Mouse (Mus musculus) forebrain, embryonic 15.5 days (tissue): ENCODE results near the gene Sox5. TPM values are rescaled to one million over a fixed set of nuclear protein-coding genes. Genes with fewer than 3 reads are reported as not detected.
"Not testable (repeated sequence)": the region's sequence is repeated elsewhere in the genome, so short reads cannot be mapped to it uniquely, and the experiment has no call there.

ENCODE experiments used
- ATAC-seq: fragments of 200-750 bp; cut with Nextera tagmentation; replicated peaks from 2 replicates; pipeline ENCODE4 v1.8.0; 2017; ENCODE audit warnings: mild to moderate bottlenecking, moderate TSS enrichment, moderate library complexity
- H3K27ac ChIP-seq: fragments of 300-500 bp; sonication (generic); replicated peaks from 2 replicates; pipeline ENCODE4 v1.5.1; 2015; ENCODE audit warnings: mild to moderate bottlenecking, inconsistent platforms
- H3K27me3 ChIP-seq: fragments of 300-500 bp; sonication (generic); 2 replicates; pipeline ENCODE4 v1.6.1; 2015; ENCODE audit warnings: inconsistent platforms
- H3K36me3 ChIP-seq: fragments of 300-500 bp; sonication (generic); 2 replicates; pipeline ENCODE4 v1.6.1; 2015; ENCODE audit warnings: mild to moderate bottlenecking, inconsistent platforms
- H3K4me1 ChIP-seq: fragments of 300-500 bp; sonication (generic); 2 replicates; pipeline ENCODE4 v1.6.1; 2015; ENCODE audit warnings: inconsistent platforms
- H3K4me2 ChIP-seq: fragments of 300-500 bp; sonication (generic); replicated peaks from 2 replicates; pipeline ENCODE4 v1.6.1; 2015; ENCODE audit warnings: mild to moderate bottlenecking, inconsistent platforms
- H3K4me3 ChIP-seq: fragments of 300-500 bp; sonication (generic); 2 replicates; pipeline ENCODE4 v1.5.1; 2015; ENCODE audit warnings: mild to moderate bottlenecking, inconsistent platforms
- H3K9ac ChIP-seq: fragments of 300-500 bp; sonication (generic); replicated peaks from 2 replicates; pipeline ENCODE4 v1.6.1; 2015; ENCODE audit warnings: mild to moderate bottlenecking, inconsistent platforms
- H3K9me3 ChIP-seq: fragments of 300-500 bp; sonication (generic); 2 replicates; pipeline ENCODE4 v1.6.1; 2016; ENCODE audit warnings: inconsistent platforms
- WGBS: fragments of 180-500 bp; shearing (Covaris S2); methylation state at CpG from one replicate; pipeline ENCODE4 v1.1.7; 2015; ENCODE audit warnings: mixed read lengths; 5-methylcytosine and 5-hydroxymethylcytosine counted together
- polyA plus RNA-seq: library from polyadenylated mRNA; unstranded; fragments of >200 nt; fragmentation: Nextera tagmentation; extraction: Ambion mirVana; gene quantifications from 2 replicates; pipeline ENCODE4 v1.2.1, GENCODE M21; 2015

Sox5 gene
- polyA plus RNA-seq, 1 experiment from 2014 or later: 239 TPM

- Histone ChIP-seq H3K9ac (peak overlapping the region; percentile 32), H3K9me3 (no peaks in the 10 kb centered on the region), H3K4me2 (peak overlapping the region; percentile 15), H3K27ac (peak overlapping the region; percentile 91; the same call in 1 of the 2 replicates), H3K36me3 (no peaks in the 10 kb centered on the region), H3K27me3 (no peaks in the 10 kb centered on the region), H3K4me3 (peak overlapping the region; percentile 55), H3K4me1 (peaks cover 61% of the 10 kb centered on the region)
- ATAC-seq: no peak
- 75% methylated on average over 5 of the region's 5 CpGs for WGBS
These were observed 580.3 kb downstream of the Sox5 start for GRCm38 (mm10) chr6:144201402-144202040.

GRCm38 (mm10) chr6:144197209-144198119 is 584.3 kb downstream of the Sox5 start:
- Histone ChIP-seq H3K36me3 (no peaks in the 10 kb centered on the region), H3K9me3 (no peaks in the 10 kb centered on the region), H3K27ac (peak overlapping the region; percentile 46), H3K9ac (peak overlapping the region; percentile 2; the same call in 1 of the 2 replicates), H3K4me1 (peaks cover 36% of the 10 kb centered on the region), H3K27me3 (no peaks in the 10 kb centered on the region), H3K4me2 (peak overlapping the region; percentile 23), H3K4me3 (peak overlapping the region; percentile 3; the same call in 1 of the 2 replicates)
- 39% methylated on average over 16 of the region's 16 CpGs for WGBS
- ATAC-seq: peak; percentile 51; the same call in 1 of the 2 replicates

- Histone ChIP-seq H3K36me3 (peaks cover 6% of the 10 kb centered on the region), H3K27me3 (no peaks in the 10 kb centered on the region), H3K9me3 (peaks cover 7% of the 10 kb centered on the region; the same call in 1 of the 2 replicates), H3K4me2 (peak overlapping the region; percentile 33), H3K4me1 (peaks cover 25% of the 10 kb centered on the region), H3K9ac (no peak overlapping the region), H3K27ac (peak overlapping the region; percentile 46), H3K4me3 (0 out of 2 replicates have a peak overlapping the region, but pooled peaks have one; percentile 0)
- no peak for ATAC-seq
- WGBS: 49% methylated on average over 14 of the region's 14 CpGs
These were observed 585.8 kb downstream of the Sox5 start for GRCm38 (mm10) chr6:144195934-144196333.

GRCm38 (mm10) chr6:144183087-144183486 is 598.7 kb downstream of the Sox5 start:
- H3K4me1 ChIP-seq: peaks cover 24% of the 10 kb centered on the region
- 93% methylated on average over 3 of the region's 3 CpGs for WGBS
- no peak overlapping the region for H3K4me3 ChIP-seq
- no peaks in the 10 kb centered on the region for H3K27me3 ChIP-seq
- ATAC-seq: no peak
- H3K4me2 ChIP-seq: no peak overlapping the region
- no peaks in the 10 kb centered on the region for H3K36me3 ChIP-seq
- H3K9ac ChIP-seq: no peak overlapping the region
- no peaks in the 10 kb centered on the region for H3K9me3 ChIP-seq
- H3K27ac ChIP-seq: no peak overlapping the region

- H3K27me3 ChIP-seq, H3K4me2 ChIP-seq, ATAC-seq, H3K4me3 ChIP-seq, H3K27ac ChIP-seq, H3K9ac ChIP-seq, H3K36me3 ChIP-seq, H3K9me3 ChIP-seq: not testable (repeated sequence)
- peaks cover 24% of the 10 kb centered on the region for H3K4me1 ChIP-seq
- 93% methylated on average over 13 of the region's 13 CpGs for WGBS
These were observed 599.3 kb downstream of the Sox5 start for GRCm38 (mm10) chr6:144182429-144182828.

- H3K9me3 ChIP-seq: no peaks in the 10 kb centered on the region
- peak overlapping the region; percentile 29 for H3K4me3 ChIP-seq
- peaks cover 27% of the 10 kb centered on the region for H3K4me1 ChIP-seq
- peak overlapping the region; percentile 60 for H3K27ac ChIP-seq
- H3K9ac ChIP-seq: peak overlapping the region; percentile 40; the same call in 1 of the 2 replicates
- 14% methylated on average over 12 of the region's 12 CpGs for WGBS
- peak overlapping the region; percentile 34 for H3K4me2 ChIP-seq
- H3K27me3 ChIP-seq: no peaks in the 10 kb centered on the region
- no peaks in the 10 kb centered on the region for H3K36me3 ChIP-seq
- no peak for ATAC-seq
These were observed 600.5 kb downstream of the Sox5 start for GRCm38 (mm10) chr6:144181083-144181866.

- H3K27me3 ChIP-seq: no peaks in the 10 kb centered on the region
- no peak overlapping the region for H3K4me2 ChIP-seq
- H3K4me1 ChIP-seq: peaks cover 35% of the 10 kb centered on the region
- H3K9me3 ChIP-seq: no peaks in the 10 kb centered on the region
- no peak overlapping the region for H3K9ac ChIP-seq
- WGBS: 80% methylated on average over 3 of the region's 3 CpGs
- H3K4me3 ChIP-seq: no peak overlapping the region
- ATAC-seq: no peak
- no peak overlapping the region for H3K27ac ChIP-seq
- no peaks in the 10 kb centered on the region for H3K36me3 ChIP-seq
These were observed 602.7 kb downstream of the Sox5 start for GRCm38 (mm10) chr6:144179111-144179510.

GRCm38 (mm10) chr6:144176674-144177073 is 605.1 kb downstream of the Sox5 start:
- WGBS: 93% methylated on average over 5 of the region's 5 CpGs
- no peak for ATAC-seq
- no peak overlapping the region for H3K4me3 ChIP-seq

GRCm38 (mm10) chr6:144175590-144175989 is 606.2 kb downstream of the Sox5 start:
- H3K27me3 ChIP-seq: no peaks in the 10 kb centered on the region
- no peaks in the 10 kb centered on the region for H3K9me3 ChIP-seq
- H3K36me3 ChIP-seq: no peaks in the 10 kb centered on the region
- no peak overlapping the region for H3K4me2 ChIP-seq
- H3K4me3 ChIP-seq: no peak overlapping the region
- ATAC-seq: no peak
- peaks cover 21% of the 10 kb centered on the region for H3K4me1 ChIP-seq
- WGBS: 94% methylated on average over 3 of the region's 3 CpGs
- H3K27ac ChIP-seq: no peak overlapping the region
- H3K9ac ChIP-seq: no peak overlapping the region

More at GRCm38 (mm10) chr6:144176674-144177073, 605.1 kb downstream of the Sox5 start:
- Histone ChIP-seq H3K27me3 (no peaks in the 10 kb centered on the region), H3K4me2 (no peak overlapping the region), H3K9ac (no peak overlapping the region), H3K36me3 (no peaks in the 10 kb centered on the region), H3K27ac (no peak overlapping the region), H3K9me3 (no peaks in the 10 kb centered on the region), H3K4me1 (peaks cover 28% of the 10 kb centered on the region)

GRCm38 (mm10) chr6:144170541-144170940 is 611.2 kb downstream of the Sox5 start:
- no peaks in the 10 kb centered on the region for H3K36me3 ChIP-seq
- WGBS: 55% methylated on average over 4 of the region's 4 CpGs
- H3K4me3 ChIP-seq: no peak overlapping the region
- no peak overlapping the region for H3K4me2 ChIP-seq
- H3K9me3 ChIP-seq: no peaks in the 10 kb centered on the region
- no peak overlapping the region for H3K27ac ChIP-seq
- H3K9ac ChIP-seq: no peak overlapping the region
- no peak for ATAC-seq
- no peaks in the 10 kb centered on the region for H3K27me3 ChIP-seq
- peaks cover 48% of the 10 kb centered on the region for H3K4me1 ChIP-seq

GRCm38 (mm10) chr6:144169791-144170190 is 612.0 kb downstream of the Sox5 start:
- Histone ChIP-seq H3K36me3 (no peaks in the 10 kb centered on the region), H3K4me3 (no peak overlapping the region), H3K9me3 (no peaks in the 10 kb centered on the region), H3K9ac (no peak overlapping the region), H3K4me2 (no peak overlapping the region), H3K27me3 (no peaks in the 10 kb centered on the region), H3K4me1 (peaks cover 49% of the 10 kb centered on the region), H3K27ac (no peak overlapping the region)
- no peak for ATAC-seq
- 14% methylated on average over 4 of the region's 4 CpGs for WGBS
